Mouse (Mus musculus): Measurements from ENCODE around the gene Safb. TPM values are rescaled to one million over a fixed set of nuclear protein-coding genes. Genes with fewer than 3 reads are reported as not detected.

Gene Safb
- total RNA-seq, 2 experiments from 2014 or later: 69.1 to 77.2 TPM

- ATAC-seq (replicated peaks; ENCODE audit: poor library complexity, severe bottlenecking): no peak
These were observed 47.2 kb downstream of the Safb start for GRCm38 (mm10) chr17:56631807-56632206.

DNA sequence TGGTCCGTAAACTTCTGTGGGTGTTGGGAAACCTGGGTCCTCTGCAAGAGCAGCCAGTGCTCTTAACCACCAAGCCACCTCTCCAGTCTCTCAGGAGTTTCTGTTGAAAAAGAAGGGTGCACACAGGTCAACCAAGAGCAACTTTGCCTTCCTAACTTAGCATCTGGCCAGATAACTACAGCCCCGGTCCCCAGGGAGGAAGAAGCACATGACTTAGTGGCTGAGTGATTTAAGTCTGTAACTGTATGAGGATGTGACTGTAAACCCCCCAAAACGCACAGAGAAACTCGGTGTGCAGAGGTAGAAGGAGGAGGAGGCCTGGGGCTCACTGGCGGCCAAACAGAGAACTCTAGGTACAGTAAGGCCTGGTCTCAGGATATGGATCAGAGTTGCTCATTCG, 49.4 kb downstream of the Safb start:
- ATAC-seq (replicated peaks; ENCODE audit: poor library complexity, severe bottlenecking): no peak

DNA sequence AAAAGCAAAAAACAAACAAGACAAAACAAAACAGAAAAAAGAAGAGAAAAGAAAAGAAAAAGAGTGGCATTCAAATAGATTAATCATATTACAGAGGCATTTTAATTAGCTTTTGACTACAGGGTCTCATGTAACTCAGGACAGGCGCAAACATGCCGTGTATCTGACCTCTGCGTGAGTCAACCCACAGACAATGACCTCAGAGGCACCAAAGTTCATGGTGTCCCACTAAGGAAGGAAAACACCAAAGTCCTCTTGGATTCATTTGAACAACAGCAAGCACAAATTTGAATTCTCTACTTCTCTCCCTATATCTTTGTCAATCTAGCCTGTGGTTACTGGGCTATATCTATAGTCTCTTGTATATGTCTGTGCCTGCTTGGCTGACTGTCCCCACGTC, 58.6 kb downstream of the Safb start:
- ATAC-seq (replicated peaks; ENCODE audit: poor library complexity, severe bottlenecking): no peak

GRCm38 (mm10) chr17:56647546-56647945, 62.9 kb downstream of the Safb start:
- ATAC-seq (replicated peaks; ENCODE audit: poor library complexity, severe bottlenecking): no peak

- no peak for ATAC-seq (replicated peaks; ENCODE audit: poor library complexity, severe bottlenecking)
These were observed 67.2 kb downstream of the Safb start for GRCm38 (mm10) chr17:56651801-56652200.

GRCm38 (mm10) chr17:56654771-56655170, 70.1 kb downstream of the Safb start:
- ATAC-seq (replicated peaks; ENCODE audit: poor library complexity, severe bottlenecking): no peak

- ATAC-seq (replicated peaks; ENCODE audit: poor library complexity, severe bottlenecking): no peak
These were observed 70.7 kb downstream of the Safb start for GRCm38 (mm10) chr17:56655311-56655710.

Other genes with a start within 250 kb of the Safb start
- gene Ptprs, start 108.3 kb upstream of the Safb start, total RNA-seq (2014; fragmentation: Nextera tagmentation): 62.2 and 73.5 TPM in 2 replicates
- 45.1 and 59.2 TPM in 2 replicates for gene Ptprs, start 108.3 kb upstream of the Safb start, total RNA-seq (2017)
- gene Znrf4, start 72.4 kb upstream of the Safb start, total RNA-seq (2014; fragmentation: Nextera tagmentation): not detected in 2 replicates
- gene Znrf4, start 72.4 kb upstream of the Safb start, total RNA-seq (2017): not detected in 2 replicates
- 0.84 and 1.1 TPM in 2 replicates for gene Gm20219, start 30.4 kb upstream of the Safb start, total RNA-seq (2014; fragmentation: Nextera tagmentation)
- 0.41 TPM in 1 of 2 replicates, not detected in the other for gene Gm20219, start 30.4 kb upstream of the Safb start, total RNA-seq (2017)
- 99.5 and 132 TPM in 2 replicates for gene Safb2, start 240 bp upstream of the Safb start, total RNA-seq (2014; fragmentation: Nextera tagmentation)
- gene Safb2, start 240 bp upstream of the Safb start, total RNA-seq (2017): 66.4 and 76.5 TPM in 2 replicates
- 140 and 159 TPM in 2 replicates for gene 2410015M20Rik, start 24.9 kb downstream of the Safb start, total RNA-seq (2014; fragmentation: Nextera tagmentation)
- gene 2410015M20Rik, start 24.9 kb downstream of the Safb start, total RNA-seq (2017): 147 and 185 TPM in 2 replicates
- gene Rpl36, start 28.6 kb downstream of the Safb start, total RNA-seq (2014; fragmentation: Nextera tagmentation): 1,578 and 3,268 TPM in 2 replicates
- gene Rpl36, start 28.6 kb downstream of the Safb start, total RNA-seq (2017): 2,318 and 2,523 TPM in 2 replicates
- 38.2 and 45.5 TPM in 2 replicates for gene Lonp1, start 42.1 kb downstream of the Safb start, total RNA-seq (2014; fragmentation: Nextera tagmentation)
- 64.1 and 68.4 TPM in 2 replicates for gene Lonp1, start 42.1 kb downstream of the Safb start, total RNA-seq (2017)
- not detected in 2 replicates for gene Catsperd, start 43.3 kb downstream of the Safb start, total RNA-seq (2014; fragmentation: Nextera tagmentation)
- 0.77 TPM in 1 of 2 replicates, not detected in the other for gene Catsperd, start 43.3 kb downstream of the Safb start, total RNA-seq (2017)
- gene Ranbp3, start 88.5 kb downstream of the Safb start, total RNA-seq (2014; fragmentation: Nextera tagmentation): 43.9 and 64.7 TPM in 2 replicates
- 57.2 and 70.1 TPM in 2 replicates for gene Ranbp3, start 88.5 kb downstream of the Safb start, total RNA-seq (2017)
- gene Ndufa11, start 132.9 kb downstream of the Safb start, total RNA-seq (2014; fragmentation: Nextera tagmentation): 134 and 201 TPM in 2 replicates
- 99.5 and 106 TPM in 2 replicates for gene Ndufa11, start 132.9 kb downstream of the Safb start, total RNA-seq (2017)
- gene Vmac, start 133.2 kb downstream of the Safb start, total RNA-seq (2014; fragmentation: Nextera tagmentation): 5.3 and 9.1 TPM in 2 replicates
- 3.7 and 9.1 TPM in 2 replicates for gene Vmac, start 133.2 kb downstream of the Safb start, total RNA-seq (2017)
- not detected in 2 replicates for gene Nrtn, start 172.7 kb downstream of the Safb start, total RNA-seq (2014; fragmentation: Nextera tagmentation)
- gene Nrtn, start 172.7 kb downstream of the Safb start, total RNA-seq (2017): not detected in 2 replicates
- 20.5 and 22.8 TPM in 2 replicates for gene Dus3l, start 179.9 kb downstream of the Safb start, total RNA-seq (2014; fragmentation: Nextera tagmentation)
- gene Dus3l, start 179.9 kb downstream of the Safb start, total RNA-seq (2017): 18.2 and 21.8 TPM in 2 replicates
- 0.17 and 2.6 TPM in 2 replicates for gene Prr22, start 185.4 kb downstream of the Safb start, total RNA-seq (2014; fragmentation: Nextera tagmentation)
- 1.6 and 1.7 TPM in 2 replicates for gene Prr22, start 185.4 kb downstream of the Safb start, total RNA-seq (2017)
- 4.4 and 6.4 TPM in 2 replicates for gene Rfx2, start 246.2 kb downstream of the Safb start, total RNA-seq (2014; fragmentation: Nextera tagmentation)
- gene Rfx2, start 246.2 kb downstream of the Safb start, total RNA-seq (2017): 1.6 and 2.8 TPM in 2 replicates